Mouse (Mus musculus) cortical plate, adult 2 months (tissue): Measurements from ENCODE around the gene Trp53bp2. TPM values are rescaled to one million over a fixed set of nuclear protein-coding genes. Genes with fewer than 3 reads are reported as not detected.
A peak's percentile ranks its signal among the peaks of the same experiment; 100 is the strongest.

Experiments
- H3K27ac ChIP-seq: fragments of 200-500 bp; 2 replicates; pipeline ENCODE4 v1.5.1; 2012; ENCODE audit warnings: low read length, control low read depth, inconsistent platforms; ENCODE audit not compliant: insufficient read depth
- H3K4me1 ChIP-seq: fragments of 200-500 bp; 2 replicates; pipeline ENCODE4 v1.6.1; 2011; ENCODE audit warnings: low read length; ENCODE audit not compliant: control insufficient read depth, insufficient read depth
- H3K4me3 ChIP-seq: fragments of 200-500 bp; 2 replicates; pipeline ENCODE4 v1.5.1; 2011; ENCODE audit warnings: mild to moderate bottlenecking, low read length, control low read depth; ENCODE audit not compliant: insufficient read depth
- CTCF ChIP-seq: fragments of 200-500 bp; IDR thresholded peaks from 2 replicates; pipeline ENCODE4 v1.5.1; 2011; ENCODE audit warnings: mild to moderate bottlenecking, control low read depth, low read length; ENCODE audit not compliant: insufficient read depth; ENCODE audit errors: extremely low read depth
- POLR2A ChIP-seq: fragments of 200-500 bp; IDR thresholded peaks from 2 replicates; pipeline ENCODE4 v1.6.1; 2011; ENCODE audit warnings: mild to moderate bottlenecking, low read length, control low read depth; ENCODE audit not compliant: insufficient read depth; ENCODE audit errors: extremely low read depth
- polyA plus RNA-seq: library from polyadenylated mRNA; depleted of rRNA; stranded (reverse); fragments of >200 nt; gene quantifications from 2 replicates; pipeline ENCODE4 v1.2.3, GENCODE M21; 2012

The Trp53bp2 gene
- polyA plus RNA-seq, 1 experiment = 13.4 TPM

DNA sequence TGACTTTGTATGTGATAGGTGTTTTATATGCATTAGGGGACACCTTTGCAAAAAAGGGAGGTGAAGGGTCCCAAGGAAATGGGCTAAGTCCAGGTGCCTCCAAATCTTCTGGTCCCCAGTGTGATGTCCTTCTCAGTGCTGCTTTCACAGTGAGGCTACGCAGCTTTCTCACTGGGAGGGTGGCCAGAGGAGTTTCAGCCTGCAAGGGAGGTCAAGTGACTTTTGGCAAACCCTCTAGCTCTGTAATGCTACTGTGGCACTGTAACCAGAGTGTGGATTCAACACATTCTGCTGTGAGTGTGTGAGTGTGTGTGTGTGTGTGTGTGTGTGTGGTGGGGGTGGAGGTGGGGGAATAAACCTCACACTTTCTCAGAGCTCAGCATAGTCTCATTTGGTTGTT is 18.5 kb downstream of the Trp53bp2 start:
- no peak for TF ChIP-seq POLR2A
- H3K4me1 ChIP-seq = peaks cover 2% of the 10 kb centered on the region
- no peak overlapping the region for H3K27ac ChIP-seq
- no peak overlapping the region for H3K4me3 ChIP-seq

DNA sequence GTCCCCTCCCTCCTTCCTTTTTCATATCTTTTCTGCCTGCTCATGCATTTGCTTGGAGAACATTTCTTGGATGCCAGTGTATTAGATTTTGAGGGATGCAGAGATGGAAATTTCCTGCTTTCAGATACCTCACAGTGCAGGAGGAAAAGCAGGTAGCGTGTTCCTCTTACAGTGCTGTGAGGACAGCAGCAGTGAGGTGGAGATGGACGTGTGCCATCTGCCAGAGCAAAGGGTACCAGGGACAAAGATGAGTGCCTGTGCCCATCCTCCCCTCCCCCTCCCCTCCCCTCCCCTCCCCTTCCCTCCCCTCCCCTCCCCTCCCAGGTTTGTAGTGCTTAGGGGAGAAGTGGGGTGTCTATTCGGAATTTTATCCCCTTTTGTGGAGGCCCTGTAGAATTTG is 20.9 kb downstream of the Trp53bp2 start:
- TF ChIP-seq POLR2A = no peak
- TF ChIP-seq CTCF = no peak
- Histone ChIP-seq H3K4me1 (peaks cover 2% of the 10 kb centered on the region), H3K4me3 (no peak overlapping the region), H3K27ac (no peak overlapping the region)

DNA sequence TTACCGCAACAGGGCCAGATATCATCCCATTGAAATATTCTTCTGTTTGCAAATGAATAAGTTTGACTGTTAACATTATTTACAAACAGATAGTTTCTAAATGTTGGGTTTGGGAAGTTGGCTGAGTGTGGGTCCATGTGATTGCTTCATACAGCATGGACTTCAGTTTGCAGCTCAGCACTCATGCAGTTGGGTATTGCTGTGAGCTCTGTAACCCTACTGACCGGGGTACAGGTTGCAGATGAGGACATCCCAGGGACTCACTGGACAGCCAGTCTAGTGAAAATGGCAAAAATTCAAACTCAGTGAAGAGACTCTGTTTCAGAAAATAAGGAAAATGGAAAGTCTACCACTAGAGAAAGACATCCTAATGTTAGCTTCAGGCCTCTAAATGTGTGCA is 21.7 kb downstream of the Trp53bp2 start:
- H3K4me3 ChIP-seq = no peak overlapping the region
- no peak overlapping the region for H3K27ac ChIP-seq
- H3K4me1 ChIP-seq = peaks cover 2% of the 10 kb centered on the region; the same call in 1 of the 2 replicates
- TF ChIP-seq CTCF = no peak

DNA sequence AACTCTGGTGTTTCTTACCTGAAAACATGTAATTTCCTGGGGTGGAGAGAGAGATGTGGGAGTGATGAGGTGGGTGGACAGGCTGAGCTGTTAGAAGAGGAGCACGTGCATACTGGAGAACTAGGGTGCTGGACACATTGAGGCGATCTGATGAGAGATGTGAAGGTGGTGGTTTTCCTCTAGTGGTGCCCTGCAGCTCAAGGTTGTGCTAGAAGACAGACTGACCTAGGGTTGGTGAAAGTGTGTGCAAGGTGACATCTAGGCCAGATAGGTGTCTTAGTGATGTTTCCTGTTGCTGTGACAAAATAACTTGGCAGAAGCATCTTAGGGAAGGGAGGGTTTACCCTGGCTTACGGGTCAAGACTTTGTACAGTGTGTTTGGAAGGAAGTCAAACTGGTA is 23.1 kb downstream of the Trp53bp2 start:
- H3K27ac ChIP-seq = no peak overlapping the region
- H3K4me3 ChIP-seq = no peak overlapping the region
- H3K4me1 ChIP-seq = no peaks in the 10 kb centered on the region
- TF ChIP-seq CTCF = no peak
- no peak for TF ChIP-seq POLR2A

DNA sequence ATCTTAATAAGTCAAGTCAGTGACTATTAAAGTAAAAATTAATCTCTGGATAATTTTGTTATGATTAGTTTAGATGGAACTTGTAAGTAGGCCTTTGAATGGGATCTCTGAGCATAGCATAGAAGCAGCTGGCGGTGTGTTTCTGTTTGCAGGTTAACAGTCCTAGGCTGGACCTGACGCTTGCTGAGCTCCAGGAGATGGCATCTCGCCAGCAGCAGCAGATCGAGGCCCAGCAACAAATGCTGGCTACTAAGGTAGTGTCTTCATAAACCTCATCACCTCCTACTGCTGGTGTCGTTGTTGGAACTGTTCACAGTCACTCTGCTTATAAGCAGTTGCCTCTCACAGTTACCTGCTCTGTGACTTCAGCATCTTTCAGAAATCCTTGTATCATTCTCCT is 27.8 kb downstream of the Trp53bp2 start:
- TF ChIP-seq POLR2A = no peak
- no peak for TF ChIP-seq CTCF
- Histone ChIP-seq H3K27ac (no peak overlapping the region), H3K4me3 (no peak overlapping the region), H3K4me1 (no peaks in the 10 kb centered on the region)

DNA sequence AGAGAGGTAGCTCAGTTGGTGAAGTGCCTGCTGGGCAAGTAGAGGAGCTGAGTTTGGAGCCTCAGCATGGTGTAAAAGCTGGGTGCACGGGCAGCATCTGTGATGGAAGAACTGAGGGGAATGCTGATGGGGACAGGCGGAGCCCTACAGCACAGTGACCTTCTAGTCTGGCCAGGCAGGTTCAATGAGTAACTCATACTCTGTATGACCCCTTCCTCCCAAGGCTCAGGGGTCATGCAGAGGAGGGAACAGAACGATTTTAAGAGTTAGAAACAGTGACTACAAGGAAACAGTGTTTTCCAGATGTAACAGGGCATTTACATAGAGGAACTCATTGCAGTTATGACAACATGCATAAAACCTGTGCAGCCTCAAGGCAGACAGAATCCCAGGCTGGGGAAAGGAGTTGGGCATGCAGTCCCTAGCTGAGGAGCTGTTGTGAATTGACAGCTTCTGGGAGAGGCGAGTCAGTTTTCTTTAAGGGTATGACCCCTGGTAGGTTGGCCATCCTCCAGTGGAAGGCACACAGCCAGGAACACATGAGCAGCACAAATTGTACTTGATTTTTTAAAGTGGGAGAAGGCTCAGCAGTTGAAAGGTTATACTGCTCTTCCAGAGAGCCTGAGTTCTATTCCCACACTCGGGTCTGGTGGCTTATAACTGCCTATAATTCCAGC is 30.7 kb downstream of the Trp53bp2 start:
- peak overlapping the region; percentile 62; the same call in 1 of the 2 replicates for H3K27ac ChIP-seq
- no peak overlapping the region for H3K4me3 ChIP-seq
- TF ChIP-seq CTCF (no peak), POLR2A (no peak)
- no peaks in the 10 kb centered on the region for H3K4me1 ChIP-seq

DNA sequence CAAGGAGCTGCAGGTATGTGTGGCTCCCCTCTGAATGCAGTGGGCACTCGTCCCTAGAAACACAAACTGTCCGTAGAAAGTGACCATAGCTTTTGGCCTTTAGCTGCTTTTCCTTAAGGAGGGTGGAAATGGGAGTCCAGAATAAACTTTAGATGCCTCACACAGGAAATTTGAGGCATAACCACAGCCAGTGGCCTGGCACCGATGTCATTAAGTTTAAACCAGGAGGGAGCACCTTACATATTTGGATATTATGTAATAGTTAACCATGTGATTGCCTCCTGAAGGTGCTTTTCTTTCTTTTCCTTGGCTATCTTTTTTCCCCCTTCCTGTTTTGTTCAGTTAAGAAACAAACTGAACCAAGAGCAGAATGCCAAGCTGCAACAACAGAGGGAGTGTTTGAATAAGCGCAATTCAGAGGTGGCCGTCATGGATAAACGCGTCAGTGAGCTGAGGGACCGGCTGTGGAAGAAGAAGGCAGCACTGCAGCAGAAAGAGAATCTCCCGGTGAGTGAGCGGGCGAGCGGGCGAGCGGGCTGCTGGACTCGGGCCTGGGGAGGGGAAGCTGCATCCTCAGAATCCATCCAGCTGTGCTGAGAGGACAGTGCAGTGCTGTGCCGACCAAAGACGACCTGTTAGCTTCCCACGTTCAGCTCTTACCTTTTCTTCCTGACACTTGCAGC is 33.0 kb downstream of the Trp53bp2 start:
- Histone ChIP-seq H3K27ac (peak overlapping the region; percentile 39), H3K4me3 (no peak overlapping the region), H3K4me1 (no peaks in the 10 kb centered on the region)
- no peak for TF ChIP-seq CTCF
- TF ChIP-seq POLR2A = no peak

DNA sequence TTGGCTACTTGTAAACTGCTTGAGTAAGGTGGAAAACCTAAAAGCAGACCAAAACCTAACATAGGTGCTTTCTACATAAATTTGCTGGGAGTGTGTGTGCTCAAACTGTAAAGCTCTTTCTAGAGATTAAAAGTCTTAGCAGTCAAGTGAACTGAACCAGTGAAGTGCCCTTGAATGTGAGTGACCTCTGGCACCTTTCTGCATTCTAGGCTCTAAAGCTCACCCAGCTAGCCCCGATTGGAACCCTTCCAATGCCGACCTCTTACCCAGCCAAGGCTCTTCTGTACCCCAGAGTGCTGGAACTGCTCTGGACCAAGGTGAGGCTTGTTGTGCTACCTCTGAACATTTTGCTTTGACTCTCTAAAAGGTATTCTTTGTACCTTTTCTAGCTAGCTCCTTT is 35.1 kb downstream of the Trp53bp2 start:
- Histone ChIP-seq H3K27ac (no peak overlapping the region), H3K4me1 (no peaks in the 10 kb centered on the region), H3K4me3 (no peak overlapping the region)
- TF ChIP-seq CTCF = no peak

DNA sequence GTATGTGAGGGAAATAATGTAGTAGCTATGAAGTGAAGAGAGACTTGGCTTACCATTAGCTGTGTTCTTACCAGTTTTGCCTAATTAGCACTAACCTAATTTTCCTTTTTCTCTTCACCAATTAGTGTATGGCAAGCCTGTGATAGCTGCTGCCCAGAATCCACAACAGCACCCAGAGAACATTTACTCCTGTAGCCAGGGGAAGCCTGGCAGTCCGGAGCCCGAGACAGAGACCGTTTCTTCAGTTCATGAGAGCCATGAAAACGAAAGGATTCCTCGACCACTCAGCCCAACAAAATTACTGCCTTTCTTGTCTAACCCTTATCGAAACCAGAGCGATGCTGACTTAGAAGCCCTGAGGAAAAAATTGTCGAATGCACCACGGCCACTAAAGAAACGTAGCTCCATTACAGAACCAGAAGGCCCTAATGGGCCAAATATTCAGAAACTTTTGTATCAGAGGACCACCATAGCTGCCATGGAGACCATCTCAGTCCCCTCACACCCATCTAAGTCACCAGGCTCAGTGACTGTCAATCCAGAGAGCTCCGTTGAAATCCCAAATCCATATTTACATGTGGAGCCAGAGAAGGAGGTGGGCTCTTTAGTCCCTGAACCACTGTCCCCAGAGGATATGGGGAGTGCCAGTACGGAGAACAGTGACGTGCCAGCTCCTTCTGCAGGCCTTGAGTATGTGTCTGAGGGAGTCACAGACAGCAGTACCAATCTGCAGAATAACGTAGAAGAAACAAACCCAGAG is 39.5 kb downstream of the Trp53bp2 start:
- Histone ChIP-seq H3K4me3 (no peak overlapping the region), H3K4me1 (no peaks in the 10 kb centered on the region), H3K27ac (peak overlapping the region; percentile 33; the same call in 1 of the 2 replicates)
- TF ChIP-seq CTCF (no peak), POLR2A (no peak)

DNA sequence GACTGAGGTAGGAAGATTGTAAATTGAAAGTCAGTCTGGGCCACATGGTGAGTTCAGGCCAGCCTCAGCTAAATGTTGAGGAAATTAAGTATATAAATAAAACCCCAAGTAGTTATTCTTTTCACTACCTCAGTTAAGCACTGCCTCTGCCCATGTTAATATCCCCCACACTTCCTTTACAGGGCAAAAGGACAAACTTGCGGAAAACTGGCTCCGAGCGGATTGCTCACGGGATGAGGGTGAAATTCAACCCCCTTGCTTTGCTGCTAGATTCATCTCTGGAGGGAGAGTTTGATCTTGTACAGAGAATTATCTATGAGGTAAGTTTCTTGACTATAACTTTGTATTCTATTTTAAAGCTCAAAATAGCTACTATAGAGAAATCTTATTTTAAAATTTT is 43.5 kb downstream of the Trp53bp2 start:
- Histone ChIP-seq H3K4me1 (peaks cover 5% of the 10 kb centered on the region), H3K27ac (no peak overlapping the region), H3K4me3 (no peak overlapping the region)
- TF ChIP-seq POLR2A = no peak
- no peak for TF ChIP-seq CTCF
